Mouse (Mus musculus): ENCODE data around the gene Fignl2. TPM values are rescaled to one million over a fixed set of nuclear protein-coding genes. Genes with fewer than 3 reads are reported as not detected.

Gene Fignl2
- total and polyA plus RNA-seq, 3 experiments: not detected

- H3K36me3 ChIP-seq (ENCODE audit: control insufficient read depth in 1 of 2, insufficient read depth in 2 of 2, low read length in 2 of 2): no peaks in the 10 kb centered on the region
- TF ChIP-seq SMC3 (IDR thresholded peaks at IDR 0.05; ENCODE audit: low read depth, low read length) (peak; percentile 42), CTCF (IDR thresholded peaks at IDR 0.05 in 2 of 3, conservative IDR thresholded peaks at IDR 0.05 in 1 of 3; ENCODE audit: control insufficient read depth in 1 of 3, insufficient read depth in 1 of 3, low read depth in 2 of 3, low read length in 3 of 3, poor library complexity in 1 of 3, severe bottlenecking in 1 of 3) (peak; percentile 34 to 44 (median 43)), ZC3H11A (IDR thresholded peaks at IDR 0.05; ENCODE audit: low read depth, low read length) (no peak), HCFC1 (IDR thresholded peaks at IDR 0.05; ENCODE audit: low read depth, low read length) (no peak), CHD1 (IDR thresholded peaks at IDR 0.05; ENCODE audit: low read depth, low read length) (no peak), RCOR1 (IDR thresholded peaks at IDR 0.05; ENCODE audit: low read depth, low read length) (no peak), ZNF384 (IDR thresholded peaks at IDR 0.05; ENCODE audit: low read depth, low read length) (no peak), GABPA (IDR thresholded peaks at IDR 0.05; ENCODE audit: low read depth, low read length) (no peak), ZMIZ1 (IDR thresholded peaks at IDR 0.05; ENCODE audit: low read depth, low read length) (no peak)
- H3K27me3 ChIP-seq (ENCODE audit: control insufficient read depth in 1 of 2, insufficient read depth in 2 of 2, low read length in 2 of 2): no peaks in the 10 kb centered on the region
- peak; percentile 25 for DNase-seq (ENCODE audit: low read depth, low spot score)
- no peak overlapping the region for H3K9ac ChIP-seq (ENCODE audit: control insufficient read depth, low read depth, low read length, poor library complexity, severe bottlenecking)
- no peaks in the 10 kb centered on the region for H3K4me1 ChIP-seq (ENCODE audit: control insufficient read depth in 1 of 2, insufficient read depth in 2 of 2, low read length in 2 of 2)
- no peaks in the 10 kb centered on the region for H3K9me3 ChIP-seq (replicated peaks; ENCODE audit: insufficient read depth, low read length)
- H3K4me3 ChIP-seq (ENCODE audit: control insufficient read depth in 1 of 2, insufficient read depth in 1 of 2, low read depth in 2 of 2, low read length in 2 of 2): no peak overlapping the region
- H3K79me2 ChIP-seq (ENCODE audit: control insufficient read depth, insufficient read depth, low read length, poor library complexity): no peaks in the 10 kb centered on the region
- H3K27ac ChIP-seq (ENCODE audit: control insufficient read depth, low read depth, low read length): no peak overlapping the region
Measured at GRCm38 (mm10) chr15:101039651-101040050, 38.7 kb downstream of the Fignl2 start.

GRCm38 (mm10) chr15:101028960-101029359 lies 49.4 kb downstream of the Fignl2 start:
- peaks cover 3 to 6% of the 10 kb centered on the region in 2 experiments; a peak in 3 of 4 replicates for H3K27me3 ChIP-seq (ENCODE audit: control insufficient read depth in 1 of 2, insufficient read depth in 2 of 2, low read length in 2 of 2)
- no peaks in the 10 kb centered on the region for H3K36me3 ChIP-seq (ENCODE audit: control insufficient read depth in 1 of 2, insufficient read depth in 2 of 2, low read length in 2 of 2)
- no peaks in the 10 kb centered on the region for H3K4me1 ChIP-seq (ENCODE audit: control insufficient read depth in 1 of 2, insufficient read depth in 2 of 2, low read length in 2 of 2)
- TF ChIP-seq POLR2AphosphoS2 (IDR thresholded peaks at IDR 0.05; ENCODE audit: low read length) (no peak), ZNF384 (IDR thresholded peaks at IDR 0.05; ENCODE audit: low read depth, low read length) (0 out of 2 replicates have a peak, but pooled peaks have one; percentile 12)
- no peaks in the 10 kb centered on the region for H3K9me3 ChIP-seq (replicated peaks; ENCODE audit: insufficient read depth, low read length)
- no peak overlapping the region for H3K4me3 ChIP-seq (ENCODE audit: control insufficient read depth in 1 of 2, insufficient read depth in 1 of 2, low read depth in 2 of 2, low read length in 2 of 2)
- DNase-seq (ENCODE audit: low read depth, low spot score): no peak
- no peak overlapping the region for H3K27ac ChIP-seq (ENCODE audit: control insufficient read depth, low read depth, low read length)
- no peak overlapping the region for H3K9ac ChIP-seq (ENCODE audit: control insufficient read depth, low read depth, low read length, poor library complexity, severe bottlenecking)
- no peaks in the 10 kb centered on the region for H3K79me2 ChIP-seq (ENCODE audit: control insufficient read depth, insufficient read depth, low read length, poor library complexity)

GRCm38 (mm10) chr15:101011352-101011751 lies 67.0 kb downstream of the Fignl2 start:
- Histone ChIP-seq H3K36me3 (ENCODE audit: control insufficient read depth in 1 of 2, insufficient read depth in 2 of 2, low read length in 2 of 2) (no peaks in the 10 kb centered on the region), H3K27ac (ENCODE audit: control insufficient read depth, low read depth, low read length) (no peak overlapping the region), H3K9me3 (replicated peaks; ENCODE audit: insufficient read depth, low read length) (no peaks in the 10 kb centered on the region), H3K4me3 (ENCODE audit: control insufficient read depth in 1 of 2, insufficient read depth in 1 of 2, low read depth in 2 of 2, low read length in 2 of 2) (no peak overlapping the region), H3K79me2 (ENCODE audit: control insufficient read depth, insufficient read depth, low read length, poor library complexity) (no peaks in the 10 kb centered on the region), H3K27me3 (ENCODE audit: control insufficient read depth in 1 of 2, insufficient read depth in 2 of 2, low read length in 2 of 2) (no peaks in the 10 kb centered on the region), H3K4me1 (ENCODE audit: control insufficient read depth in 1 of 2, insufficient read depth in 2 of 2, low read length in 2 of 2) (peaks cover 0 to 6% of the 10 kb centered on the region in 2 experiments; a peak in 2 of 4 replicates), H3K9ac (ENCODE audit: control insufficient read depth, low read depth, low read length, poor library complexity, severe bottlenecking) (no peak overlapping the region)
- TF ChIP-seq USF2 (IDR thresholded peaks at IDR 0.05; ENCODE audit: borderline replicate concordance in 1 of 2, insufficient read depth in 1 of 2, low read depth in 1 of 2, low read length in 2 of 2): no peak
- no peak for TF ChIP-seq CHD1 (IDR thresholded peaks at IDR 0.05; ENCODE audit: low read depth, low read length)
- TF ChIP-seq ELF1 (IDR thresholded peaks at IDR 0.05; ENCODE audit: low read depth, low read length): no peak
- TF ChIP-seq ZMIZ1 (IDR thresholded peaks at IDR 0.05; ENCODE audit: low read depth, low read length): no peak
- no peak for TF ChIP-seq ZC3H11A (IDR thresholded peaks at IDR 0.05; ENCODE audit: low read depth, low read length)
- TF ChIP-seq SIN3A (IDR thresholded peaks at IDR 0.05; ENCODE audit: low read length): no peak
- no peak for TF ChIP-seq ETS1 (IDR thresholded peaks at IDR 0.05; ENCODE audit: low read depth, low read length)
- no peak for TF ChIP-seq SMC3 (IDR thresholded peaks at IDR 0.05; ENCODE audit: low read depth, low read length)
- no peak for TF ChIP-seq CHD2 (IDR thresholded peaks at IDR 0.05; ENCODE audit: low read length)
- no peak for TF ChIP-seq TBP (IDR thresholded peaks at IDR 0.05; ENCODE audit: low read depth, low read length)
- TF ChIP-seq MYB (IDR thresholded peaks at IDR 0.05; ENCODE audit: low read depth, low read length): no peak
- no peak for TF ChIP-seq GABPA (IDR thresholded peaks at IDR 0.05; ENCODE audit: low read depth, low read length)
- TF ChIP-seq MAX (IDR thresholded peaks at IDR 0.05; ENCODE audit: low read length): no peak
- no peak for TF ChIP-seq ZNF384 (IDR thresholded peaks at IDR 0.05; ENCODE audit: low read depth, low read length)
- no peak for TF ChIP-seq POLR2AphosphoS2 (IDR thresholded peaks at IDR 0.05; ENCODE audit: low read length)
- no peak for TF ChIP-seq RAD21 (IDR thresholded peaks at IDR 0.05; ENCODE audit: low read depth, low read length)
- TF ChIP-seq TAL1 (IDR thresholded peaks at IDR 0.05; ENCODE audit: low read length): no peak
- no peak for TF ChIP-seq USF1 (IDR thresholded peaks at IDR 0.05; ENCODE audit: low read depth, low read length)
- TF ChIP-seq MAFK (IDR thresholded peaks at IDR 0.05; ENCODE audit: borderline replicate concordance, low read depth, low read length): no peak
- TF ChIP-seq BHLHE40 (IDR thresholded peaks at IDR 0.05; ENCODE audit: borderline replicate concordance, low read depth, low read length): no peak
- DNase-seq (ENCODE audit: low read depth, low spot score): peak; percentile 47

Data from MEL (cell line).